Mouse (Mus musculus): ENCODE results near the gene Kin.

GRCm38 (mm10) chr2:10098598-10099215 lies 18.3 kb downstream of the Kin start:
- TF ChIP-seq POLR2A (IDR thresholded peaks at IDR 0.05; ENCODE audit: borderline replicate concordance, control insufficient read depth, low read depth, low read length) (no peak), CTCF (IDR thresholded peaks at IDR 0.05; ENCODE audit: control insufficient read depth, insufficient read depth, low read length) (0 out of 2 replicates have a peak, but pooled peaks have one; percentile 16)
